Mouse (Mus musculus): ENCODE measurements around the gene Zdhhc5.

The Zdhhc5 gene

GRCm38 (mm10) chr2:84714811-84715561 lies at the start of gene Zdhhc5:
Zdhhc5 (minus strand) TSS chr2:84715180.
- peak; percentile 99 for DNase-seq (ENCODE audit: low read depth, low spot score)

- no peak for DNase-seq (ENCODE audit: low read depth, low spot score)
These were observed 47.8 kb upstream of the Zdhhc5 start for GRCm38 (mm10) chr2:84762818-84763217.

GRCm38 (mm10) chr2:84762295-84762694 lies 47.3 kb upstream of the Zdhhc5 start:
- DNase-seq (ENCODE audit: low read depth, low spot score), result no peak

GRCm38 (mm10) chr2:84761840-84762239 lies 46.9 kb upstream of the Zdhhc5 start:
- DNase-seq (ENCODE audit: low read depth, low spot score), result no peak

GRCm38 (mm10) chr2:84761309-84761708 lies 46.3 kb upstream of the Zdhhc5 start:
- DNase-seq (ENCODE audit: low read depth, low spot score), result no peak

GRCm38 (mm10) chr2:84760777-84761176 lies 45.8 kb upstream of the Zdhhc5 start:
- no peak for DNase-seq (ENCODE audit: low read depth, low spot score)

GRCm38 (mm10) chr2:84758542-84759127 lies 43.7 kb upstream of the Zdhhc5 start:
- peak; percentile 67 for DNase-seq (ENCODE audit: low read depth, low spot score)

GRCm38 (mm10) chr2:84757026-84757682 lies 42.2 kb upstream of the Zdhhc5 start:
- no peak for DNase-seq (ENCODE audit: low read depth, low spot score)

GRCm38 (mm10) chr2:84756245-84756644 lies 41.3 kb upstream of the Zdhhc5 start:
- DNase-seq (ENCODE audit: low read depth, low spot score), result no peak

- no peak for DNase-seq (ENCODE audit: low read depth, low spot score)
These were observed 35.1 kb upstream of the Zdhhc5 start for GRCm38 (mm10) chr2:84750115-84750514.

- DNase-seq (ENCODE audit: low read depth, low spot score), result no peak
These were observed 29.1 kb upstream of the Zdhhc5 start for GRCm38 (mm10) chr2:84744126-84744525.

GRCm38 (mm10) chr2:84743561-84743960 lies 28.6 kb upstream of the Zdhhc5 start, which contains the start of gene Gm19426:
Gm19426 (minus strand) TSS chr2:84743655.
- DNase-seq (ENCODE audit: low read depth, low spot score), result no peak

- DNase-seq (ENCODE audit: low read depth, low spot score), result no peak
These were observed 27.7 kb upstream of the Zdhhc5 start for GRCm38 (mm10) chr2:84742451-84743283.

- DNase-seq (ENCODE audit: low read depth, low spot score), result no peak
These were observed 27.0 kb upstream of the Zdhhc5 start for GRCm38 (mm10) chr2:84741841-84742450.

- DNase-seq (ENCODE audit: low read depth, low spot score), result peak; percentile 56
These were observed 25.8 kb upstream of the Zdhhc5 start for GRCm38 (mm10) chr2:84740608-84741333.

GRCm38 (mm10) chr2:84738271-84738911 lies 23.4 kb upstream of the Zdhhc5 start:
- peak; percentile 30 for DNase-seq (ENCODE audit: low read depth, low spot score)

GRCm38 (mm10) chr2:84737451-84737925 lies 22.5 kb upstream of the Zdhhc5 start:
- no peak for DNase-seq (ENCODE audit: low read depth, low spot score)

GRCm38 (mm10) chr2:84736312-84737161 lies 21.6 kb upstream of the Zdhhc5 start:
- no peak for DNase-seq (ENCODE audit: low read depth, low spot score)

GRCm38 (mm10) chr2:84735346-84735920 lies 20.5 kb upstream of the Zdhhc5 start:
- DNase-seq (ENCODE audit: low read depth, low spot score), result no peak

Data from A20 (cell line).